Mouse (Mus musculus) urinary bladder, postnatal 14 days (tissue): ENCODE measurements around the gene Fam234b.

ENCODE experiments used
- DNase-seq: peaks from one replicate; pipeline ENCODE4 v3.0.0; 2021; ENCODE audit warnings: low spot score

Fam234b gene

DNA sequence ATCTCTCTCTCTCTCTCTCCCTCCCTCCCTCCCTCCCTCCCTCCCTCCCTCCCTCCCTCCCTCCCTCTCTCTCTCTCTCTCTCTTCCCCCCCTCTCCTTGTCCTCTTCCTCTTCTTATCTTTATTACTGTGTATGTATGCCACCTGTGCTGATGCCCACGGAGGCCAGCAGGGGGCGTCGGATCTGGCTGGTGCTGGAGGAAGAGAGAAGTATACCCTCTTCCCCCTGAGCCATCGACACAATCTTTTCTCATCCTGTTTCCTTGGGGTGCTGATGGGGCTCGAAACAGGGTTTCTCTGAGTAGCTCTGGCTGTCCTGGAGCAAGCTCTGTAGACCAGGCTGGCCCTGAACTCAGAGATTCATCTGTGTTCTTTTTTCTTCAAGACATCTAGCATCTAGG, 14.9 kb upstream of the Fam234b start:
- no peak for DNase-seq

DNA sequence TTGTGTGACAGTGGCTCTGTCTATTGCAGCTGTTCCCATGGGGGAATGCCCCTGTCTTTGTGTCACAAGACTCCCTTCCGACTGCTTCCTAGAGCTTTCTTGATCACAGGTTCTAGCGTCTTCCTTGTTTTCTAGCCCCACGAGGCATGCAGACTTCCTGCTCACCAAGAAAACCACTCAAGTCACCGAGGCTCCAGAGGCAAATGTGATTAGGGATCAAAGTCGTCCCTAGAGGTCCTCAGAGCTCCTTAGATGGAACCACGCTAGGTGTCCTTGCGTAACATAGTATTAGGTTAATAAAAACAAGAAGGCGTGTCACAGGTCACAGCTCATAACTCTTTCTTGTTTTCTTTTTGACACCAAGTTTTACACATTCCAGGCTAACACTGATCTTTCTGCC, 13.8 kb upstream of the Fam234b start:
- DNase-seq: no peak

DNA sequence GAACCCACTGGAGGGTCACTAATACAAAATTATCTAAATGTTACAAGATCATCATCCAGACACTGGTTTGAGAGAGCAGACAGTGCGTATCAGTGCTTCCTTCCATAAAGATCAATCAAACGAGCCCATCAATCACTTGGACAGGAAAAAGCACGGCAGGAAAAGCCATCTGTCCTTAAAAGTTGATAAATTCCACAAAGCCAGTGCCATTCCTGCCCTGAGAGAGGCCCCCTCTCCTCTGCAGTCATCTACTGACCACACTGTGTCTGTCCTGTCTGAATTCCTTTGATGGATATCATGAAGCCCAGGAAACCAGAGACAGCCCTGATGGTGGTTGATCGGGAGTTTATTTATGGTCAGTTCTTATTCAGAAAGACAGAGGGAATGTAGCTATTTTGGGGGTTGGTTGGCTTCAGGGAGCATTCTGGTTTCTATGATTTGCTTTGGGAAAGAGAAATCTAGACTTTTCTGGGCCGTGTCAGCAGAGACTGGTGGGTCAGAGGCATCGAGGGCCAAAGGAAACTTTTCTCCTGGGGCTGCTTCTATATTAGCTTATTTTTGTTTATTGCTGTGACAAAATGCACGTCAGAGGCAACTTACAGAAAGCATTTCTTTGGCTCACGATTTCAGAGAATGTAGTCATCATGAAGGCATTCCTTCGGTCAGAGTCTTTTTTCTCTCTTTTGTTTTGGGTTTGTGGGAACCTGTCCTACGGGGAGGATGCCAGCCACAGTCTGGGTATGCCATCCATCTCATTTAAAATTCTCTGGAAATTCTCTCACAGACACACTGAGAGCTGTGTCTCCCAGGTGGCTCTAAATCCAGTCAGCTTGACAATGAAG, 10.5 kb upstream of the Fam234b start:
- DNase-seq: no peak

DNA sequence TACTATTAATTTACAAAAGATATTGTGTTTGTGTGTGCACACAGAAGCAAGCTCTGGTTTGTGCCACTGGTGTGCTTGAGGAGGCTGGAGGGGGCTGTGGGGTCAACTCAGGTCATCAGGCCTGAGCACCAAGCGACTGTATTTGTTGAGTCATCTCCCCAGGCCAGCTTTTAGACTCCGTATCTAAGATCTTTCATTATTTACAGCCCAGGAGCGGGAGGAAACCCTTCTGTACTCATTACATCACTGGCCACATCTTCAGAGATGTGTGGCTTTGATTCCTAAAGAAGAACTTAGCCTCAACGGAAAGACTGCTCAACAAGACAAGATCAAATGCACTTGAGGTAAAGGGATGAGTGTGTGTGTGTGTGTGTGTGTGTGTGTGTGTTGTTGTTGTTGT, 9.1 kb upstream of the Fam234b start:
- DNase-seq: no peak

DNA sequence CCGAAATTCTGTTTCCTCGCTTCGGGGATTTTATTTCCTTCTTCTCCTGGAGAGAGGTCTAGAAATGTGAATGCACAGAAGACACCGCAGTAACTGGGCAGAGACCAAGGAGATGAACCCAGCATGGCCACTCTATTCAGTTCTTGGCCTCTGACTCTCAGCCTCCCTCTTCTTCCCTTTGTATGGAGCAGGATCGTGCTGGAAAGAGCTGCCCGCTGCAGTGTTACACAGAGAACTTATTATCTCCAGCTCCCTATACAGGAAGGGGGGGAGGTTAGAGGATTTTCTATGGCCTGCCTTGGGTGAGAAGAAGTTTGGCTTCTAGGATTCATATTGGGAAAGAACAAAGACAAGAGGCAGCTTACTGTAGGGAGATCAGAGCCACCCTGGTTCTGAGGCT, 7.7 kb upstream of the Fam234b start:
- no peak for DNase-seq

DNA sequence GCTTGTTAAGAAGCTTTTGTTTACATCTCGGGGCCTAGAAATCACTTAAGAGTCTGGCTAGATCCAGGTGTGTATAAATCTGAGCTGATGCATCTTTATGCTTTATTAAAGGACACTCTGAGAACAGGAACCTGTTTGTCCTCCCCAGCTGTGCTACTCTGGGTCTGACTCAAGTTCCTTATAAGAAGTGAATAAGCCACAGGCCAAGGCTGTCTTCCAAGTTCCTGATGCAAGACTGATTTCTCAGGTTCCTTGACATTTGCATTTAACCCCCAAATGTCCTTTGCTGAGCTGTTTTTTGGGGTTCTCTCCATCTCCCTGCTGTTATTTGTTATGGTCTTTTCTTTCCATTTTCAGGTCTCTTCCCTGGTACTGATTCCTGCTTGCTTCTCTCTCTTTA, 5.9 kb upstream of the Fam234b start:
- no peak for DNase-seq

DNA sequence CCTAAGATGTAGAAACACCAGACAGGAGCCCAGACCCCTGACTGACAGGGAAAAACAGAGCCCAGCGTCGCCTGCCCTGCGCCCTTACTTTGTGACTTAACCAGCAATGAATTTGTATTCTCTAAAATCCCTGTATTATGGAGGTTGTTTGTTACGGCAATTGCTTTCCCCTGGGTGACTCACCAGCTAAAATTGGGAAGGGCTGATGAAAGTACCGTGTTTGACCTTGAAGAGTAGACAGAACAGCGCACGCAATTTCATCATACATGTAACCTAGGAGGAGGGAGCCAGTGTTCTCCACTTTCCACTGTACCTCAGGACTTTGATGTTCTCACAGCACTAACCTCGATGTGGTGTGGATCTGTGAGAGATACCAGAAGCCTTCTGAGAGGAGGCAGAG, 4.8 kb upstream of the Fam234b start:
- DNase-seq: no peak

DNA sequence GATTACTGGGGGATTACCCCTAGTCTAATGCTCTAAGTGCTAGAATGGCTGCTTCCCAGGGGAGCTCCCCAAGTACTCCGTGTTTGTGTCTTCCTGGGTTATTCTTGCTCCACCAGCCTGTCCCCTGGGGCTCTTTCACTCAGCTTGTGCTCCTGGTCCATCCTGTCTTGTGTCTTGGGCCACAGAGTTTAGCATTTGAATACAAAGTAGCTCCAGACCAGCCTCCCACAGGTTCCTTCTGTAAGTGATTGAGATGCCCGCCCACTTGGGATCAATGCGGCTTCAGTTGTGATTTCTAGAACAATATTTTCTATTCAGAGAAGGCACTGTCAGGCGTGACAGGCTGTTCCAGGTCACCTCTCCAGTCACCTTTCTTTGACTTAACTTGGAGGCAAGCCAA, 4.0 kb upstream of the Fam234b start:
- DNase-seq: no peak

DNA sequence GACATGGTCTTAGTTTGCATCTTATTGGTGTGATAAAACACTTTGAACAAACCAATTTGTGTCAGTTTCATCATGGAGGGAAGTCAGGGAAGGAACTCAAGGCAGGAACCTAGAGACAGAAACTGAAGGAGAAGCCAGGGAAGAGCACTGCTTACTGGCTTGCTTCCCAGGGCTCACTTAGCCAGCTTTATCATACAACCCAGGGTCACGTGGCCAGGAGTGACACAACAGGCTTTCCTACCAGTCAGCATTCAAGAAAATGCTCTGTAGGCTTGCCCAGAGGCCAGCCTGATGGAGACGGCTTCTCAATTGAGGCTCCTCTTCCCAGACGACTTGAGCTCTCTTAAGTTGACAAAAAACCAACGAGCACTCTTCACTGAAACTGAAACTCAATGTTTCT, 2.9 kb upstream of the Fam234b start:
- DNase-seq: no peak

DNA sequence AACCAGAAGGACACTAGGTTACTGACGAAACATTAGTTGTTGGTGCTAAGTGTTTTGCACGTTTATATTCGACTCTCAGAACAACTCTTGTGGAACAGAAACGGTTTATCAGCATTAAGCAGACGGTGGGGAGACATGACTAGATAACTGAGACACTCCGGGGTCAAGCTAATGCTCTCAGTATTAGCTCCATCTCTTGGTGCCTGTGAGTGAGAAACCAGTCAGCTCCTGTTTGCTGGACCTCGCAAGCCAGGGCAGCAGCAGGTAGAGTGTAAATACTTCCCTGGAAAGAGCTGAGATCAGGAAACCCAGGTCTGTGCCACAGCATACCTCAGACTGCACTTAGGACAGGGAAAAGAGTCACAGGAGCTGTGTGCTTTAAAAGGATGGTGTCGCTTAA, 1.1 kb upstream of the Fam234b start:
- DNase-seq: no peak

DNA sequence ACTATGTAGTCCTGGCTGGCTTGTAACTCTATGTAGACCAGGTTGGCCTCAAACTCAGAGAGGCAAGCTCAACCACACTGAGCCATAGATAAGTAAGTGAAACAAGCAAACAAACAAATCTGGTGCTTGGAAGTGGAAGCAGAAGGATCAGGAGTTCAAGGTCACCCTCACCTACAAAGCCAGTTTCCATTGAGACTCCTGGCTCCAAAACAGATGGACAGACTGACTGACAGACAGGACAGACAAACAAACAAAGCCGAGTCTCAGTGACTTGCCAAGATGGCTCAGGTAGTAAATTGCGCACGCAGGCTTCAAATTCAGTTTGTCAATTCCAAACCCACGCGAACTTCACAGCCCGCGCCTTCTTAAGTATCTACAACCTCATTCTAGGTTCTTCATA, 331 bp upstream of the Fam234b start:
- DNase-seq: no peak

DNA sequence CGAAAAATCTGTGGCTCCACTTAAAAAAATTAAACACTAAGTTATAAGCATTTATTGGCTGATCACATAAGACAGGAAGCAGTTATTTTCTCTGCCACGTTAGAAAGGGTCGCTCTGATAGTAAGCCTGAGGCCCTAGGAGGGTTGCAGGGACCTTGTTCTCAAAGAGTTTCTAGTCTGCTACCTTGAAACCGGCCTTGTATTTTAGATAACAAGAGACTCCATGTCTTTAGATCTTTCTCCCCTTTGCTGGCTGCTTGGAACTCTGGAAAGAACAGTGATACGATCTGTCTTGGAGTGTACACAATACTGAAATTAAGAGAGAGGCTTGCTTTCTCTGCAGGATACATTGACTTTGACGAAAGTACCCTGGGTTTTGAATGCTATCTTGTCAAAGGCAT, 949 bp downstream of the Fam234b start:
- DNase-seq: no peak

DNA sequence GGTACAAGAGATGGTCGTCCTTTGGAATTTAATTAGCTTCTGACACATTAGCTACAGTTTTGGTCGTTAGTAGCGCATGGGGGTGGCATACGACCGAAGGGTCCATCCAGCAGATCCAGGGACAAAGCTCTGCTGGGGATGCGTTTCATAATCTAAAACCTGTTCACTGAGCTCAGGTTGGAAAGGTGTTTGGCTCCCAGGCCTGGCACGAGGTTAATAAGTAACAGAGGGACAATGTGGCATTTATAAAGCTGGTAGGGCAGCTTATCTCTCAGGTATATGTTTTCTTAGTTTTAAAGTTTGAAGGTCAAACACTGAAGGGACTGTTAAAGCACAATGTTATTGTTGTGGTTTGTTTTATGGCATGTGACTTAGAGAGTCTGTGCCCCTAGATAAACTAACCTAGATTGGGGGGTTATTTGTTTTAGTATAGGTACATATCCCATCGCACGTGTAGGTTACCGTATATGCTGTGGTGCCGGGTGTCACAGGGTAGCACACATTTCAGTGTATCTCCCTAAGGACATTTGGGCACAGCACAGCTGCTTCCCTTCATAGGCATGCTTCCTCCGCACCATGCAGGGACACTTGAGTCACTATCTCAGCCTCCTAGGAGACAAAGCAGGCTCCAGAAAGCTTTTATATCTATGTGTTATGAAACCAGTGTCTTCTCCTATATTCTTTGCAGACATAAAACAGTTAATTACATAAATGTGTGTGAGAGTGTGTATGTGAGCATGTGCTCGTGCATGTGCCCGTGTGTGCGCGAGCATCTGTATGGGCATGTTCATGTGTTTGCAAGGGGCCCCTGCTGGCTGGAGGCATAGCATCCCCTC, 2.6 kb downstream of the Fam234b start:
- no peak for DNase-seq

DNA sequence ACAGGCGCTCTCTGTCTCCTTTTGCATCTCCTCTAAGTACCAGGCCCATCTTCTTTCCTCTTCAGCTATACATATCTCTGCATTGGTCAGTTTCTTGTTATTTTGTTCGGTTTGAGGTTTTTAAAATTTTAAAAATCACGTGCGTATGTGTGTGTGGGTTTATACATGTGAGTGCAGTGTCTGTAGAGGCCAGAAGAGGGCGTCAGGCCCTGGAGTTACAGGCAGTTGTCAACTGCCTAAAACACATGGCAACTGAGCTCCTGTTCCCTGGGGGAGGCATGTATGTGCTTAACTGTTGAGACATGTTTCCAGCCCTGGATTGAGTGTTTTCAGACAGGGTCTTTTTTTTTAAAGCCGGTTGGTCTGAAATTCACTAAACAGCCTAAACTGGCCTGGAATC, 4.9 kb downstream of the Fam234b start:
- no peak for DNase-seq

DNA sequence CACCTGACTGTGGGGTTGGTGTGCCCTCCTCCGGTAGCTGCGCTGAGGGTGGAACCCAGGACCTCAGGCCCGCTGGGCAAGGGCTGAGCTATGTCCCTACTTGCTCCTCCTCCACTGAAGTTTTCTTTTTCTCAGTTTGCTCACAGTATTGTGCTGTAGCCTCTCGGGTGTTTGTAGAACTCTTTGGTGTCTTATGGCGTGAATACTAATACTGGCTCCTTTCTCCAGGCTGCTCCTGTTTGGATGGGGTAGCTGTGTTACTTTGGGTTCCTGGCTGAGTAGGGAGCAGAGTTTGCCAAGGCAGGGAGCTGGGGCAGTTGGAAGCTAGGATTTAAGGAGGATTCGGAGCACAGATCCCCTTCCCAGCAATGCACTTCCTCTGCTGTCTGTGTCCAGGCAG, 6.0 kb downstream of the Fam234b start:
- no peak for DNase-seq

DNA sequence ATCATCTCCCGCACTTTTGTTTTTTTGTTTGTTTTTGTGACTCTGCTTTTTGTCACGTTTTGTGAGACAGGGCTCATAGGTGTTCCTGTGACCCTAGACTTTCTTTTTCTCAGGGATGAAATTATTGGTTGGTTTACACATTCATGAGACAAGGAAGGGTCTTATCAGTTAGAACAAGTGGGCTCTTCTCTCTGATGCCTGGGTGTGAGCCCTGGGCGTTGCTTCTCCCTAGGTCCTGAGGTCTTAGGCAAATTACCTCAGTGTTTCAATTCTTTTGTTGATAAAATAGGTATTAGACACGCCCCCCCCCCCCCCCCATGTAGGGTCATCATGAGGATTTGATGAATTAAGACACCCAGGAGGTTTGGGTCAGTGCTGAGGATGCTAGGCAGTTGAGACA, 7.1 kb downstream of the Fam234b start:
- DNase-seq: no peak

DNA sequence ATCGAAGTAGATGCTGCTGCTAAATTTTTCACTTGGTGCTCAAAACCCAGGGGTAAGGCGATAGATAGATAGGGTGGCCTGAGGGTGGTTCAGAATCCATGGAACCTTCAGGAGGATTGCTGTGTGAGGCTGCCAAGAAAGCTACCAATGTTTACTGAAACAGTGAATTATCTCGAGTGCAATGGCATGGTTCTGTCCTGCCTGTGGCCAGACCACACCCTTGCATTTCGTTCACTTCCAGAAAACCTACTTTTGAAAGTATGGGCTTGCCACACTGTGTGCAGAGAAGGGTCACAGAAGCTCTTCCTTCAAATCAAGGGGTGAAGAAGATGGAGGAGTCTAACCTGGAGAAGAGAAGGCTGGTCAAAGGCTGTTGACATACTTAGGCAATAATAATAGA, 8.0 kb downstream of the Fam234b start:
- no peak for DNase-seq

DNA sequence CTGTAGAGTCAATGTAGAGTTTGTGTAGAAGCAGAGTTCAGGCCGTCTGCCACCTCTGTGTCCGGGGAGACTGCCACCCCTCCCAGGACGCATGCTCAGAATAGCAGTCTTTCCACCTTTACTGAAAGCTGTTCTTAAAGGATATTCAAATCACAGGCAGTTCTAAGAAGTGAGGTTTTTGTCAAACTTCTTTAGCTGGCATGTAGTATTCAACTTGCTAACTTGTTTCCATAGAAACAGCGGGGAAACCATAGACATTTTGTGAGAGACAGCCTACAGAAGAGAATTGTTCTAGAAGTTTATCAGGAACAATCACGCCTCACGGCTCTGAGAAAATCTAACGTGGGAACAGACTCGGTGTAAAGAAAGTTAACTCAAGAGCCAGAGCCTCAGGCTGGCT, 9.1 kb downstream of the Fam234b start:
- DNase-seq: no peak

DNA sequence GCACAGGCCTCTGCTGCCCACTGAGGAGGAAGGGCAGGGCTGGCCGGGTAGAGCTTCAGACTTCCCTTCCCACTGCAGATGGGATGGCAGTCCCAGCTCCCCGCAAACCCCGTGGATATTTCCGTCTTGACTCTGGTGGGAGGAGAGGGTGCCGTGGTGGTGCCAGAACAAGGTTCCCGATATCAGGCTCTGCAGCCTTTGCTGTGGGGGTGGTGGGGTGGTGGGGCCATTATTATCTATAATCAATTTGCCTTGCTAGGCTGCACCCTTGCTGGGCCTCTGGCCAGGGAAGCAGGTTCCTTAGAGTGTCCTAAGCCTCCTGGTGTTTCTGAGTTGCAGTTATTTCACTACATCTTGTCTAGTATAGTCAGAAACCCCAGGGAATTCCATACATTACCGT, 13.4 kb downstream of the Fam234b start:
- DNase-seq: no peak

DNA sequence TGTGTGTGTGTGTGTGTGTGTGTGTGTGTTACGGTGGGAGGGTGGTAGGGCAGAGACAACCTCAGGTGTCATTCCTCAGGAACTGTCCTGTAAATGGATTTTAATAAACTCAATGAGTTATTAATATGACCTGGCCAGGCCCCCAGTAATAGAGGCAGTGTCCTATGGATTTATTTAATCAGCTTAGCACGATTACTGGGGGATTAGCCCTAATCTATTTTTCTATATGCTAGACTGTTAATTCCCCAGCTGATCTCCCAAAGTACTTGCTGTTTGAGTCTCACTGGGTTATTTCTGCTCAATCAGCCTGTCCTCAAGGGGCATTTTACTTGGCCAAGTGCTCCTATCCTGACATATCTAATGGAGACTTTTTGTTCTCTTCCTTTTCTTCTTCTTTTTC, 14.9 kb downstream of the Fam234b start:
- no peak for DNase-seq

DNA sequence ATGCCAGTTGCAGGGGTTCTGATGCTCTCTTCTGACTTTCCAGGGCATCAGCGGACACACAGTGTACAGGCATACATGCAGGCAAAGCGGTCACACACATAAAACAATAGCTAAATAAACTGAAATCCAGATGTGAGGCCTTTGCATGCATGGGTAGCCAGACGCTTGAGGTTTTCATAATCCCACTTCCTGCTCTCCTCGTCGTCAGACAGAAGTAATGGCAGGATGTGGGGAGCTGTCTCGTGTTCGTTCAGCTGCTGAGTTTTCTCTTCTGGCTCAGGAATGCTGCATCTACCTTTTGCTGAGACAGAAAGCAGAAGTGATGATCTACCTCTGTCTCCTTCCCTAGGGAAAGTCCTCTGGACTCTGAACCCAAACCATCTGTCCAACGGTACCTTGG, 20.6 kb downstream of the Fam234b start:
- no peak for DNase-seq

DNA sequence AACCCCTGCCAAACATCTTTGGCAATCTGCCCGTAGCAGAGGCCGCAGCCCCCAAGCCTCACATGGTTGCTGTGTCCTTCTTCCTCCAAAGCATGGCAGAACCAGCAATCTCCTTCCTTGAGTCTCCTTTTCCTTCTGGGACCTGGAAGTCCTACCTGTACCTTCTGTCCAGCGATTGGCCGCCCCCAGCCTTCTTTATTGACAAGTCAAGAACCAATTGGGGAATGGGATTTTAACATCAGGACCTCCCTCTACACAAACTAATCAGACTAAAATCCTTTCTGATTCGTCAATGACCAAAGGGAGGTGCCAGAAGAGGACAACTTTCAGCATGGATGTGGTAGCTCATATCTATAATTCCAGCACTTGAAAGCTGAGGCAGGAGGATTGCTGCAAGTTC, 22.1 kb downstream of the Fam234b start:
- DNase-seq: peak; percentile 26

DNA sequence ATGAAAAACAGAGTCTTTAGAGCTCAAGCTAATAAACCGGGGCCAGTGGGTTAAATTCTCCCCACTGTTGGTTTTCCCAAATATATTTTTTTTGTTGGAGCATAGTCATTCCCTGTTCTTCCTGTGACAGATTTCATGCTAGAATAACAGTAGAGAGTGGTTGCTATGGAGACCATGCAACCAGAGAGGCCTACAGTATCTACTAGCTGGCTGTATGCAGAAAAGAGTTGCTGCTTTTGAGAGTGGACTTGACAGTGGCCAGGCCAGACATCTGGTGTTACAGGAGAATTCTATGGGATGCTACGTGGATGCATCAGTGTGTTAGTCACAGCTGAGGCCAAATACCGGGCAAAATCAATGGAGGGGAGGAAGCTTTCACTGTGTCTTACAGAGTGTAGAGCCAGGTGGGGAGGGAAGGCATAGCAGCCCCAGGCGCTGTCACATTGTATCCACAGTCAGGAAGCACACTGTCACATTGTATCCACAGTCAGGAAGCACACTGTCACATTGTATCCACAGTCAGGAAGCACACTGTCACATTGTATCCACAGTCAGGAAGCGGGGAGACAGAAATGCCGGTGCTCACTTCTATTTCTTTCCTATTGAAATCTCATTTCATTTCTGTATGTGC, 26.1 kb downstream of the Fam234b start:
- no peak for DNase-seq
